Mouse (Mus musculus): ENCODE data around the gene P2rx6.

P2rx6 gene

DNA sequence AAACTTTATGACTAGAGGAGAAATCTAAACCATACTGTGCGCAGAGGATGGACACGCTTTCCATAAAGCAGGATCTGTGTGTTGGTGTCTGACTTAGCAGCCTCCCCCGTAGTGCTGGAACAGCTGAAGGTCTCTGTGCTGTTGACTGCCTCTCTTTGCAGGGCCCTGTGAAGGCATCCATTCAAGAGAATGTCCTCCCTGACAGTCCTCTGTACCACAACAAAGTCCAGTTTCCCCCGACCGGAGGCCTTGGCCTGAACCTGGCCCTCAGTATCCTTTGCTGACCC lies 64.5 kb downstream of the P2rx6 start:
- no peak for DNase-seq (ENCODE audit: low spot score in 2 of 2)

Data from right cerebral cortex, adult 2 months (tissue).